Mouse (Mus musculus): ENCODE results near the gene Tns1.

DNA sequence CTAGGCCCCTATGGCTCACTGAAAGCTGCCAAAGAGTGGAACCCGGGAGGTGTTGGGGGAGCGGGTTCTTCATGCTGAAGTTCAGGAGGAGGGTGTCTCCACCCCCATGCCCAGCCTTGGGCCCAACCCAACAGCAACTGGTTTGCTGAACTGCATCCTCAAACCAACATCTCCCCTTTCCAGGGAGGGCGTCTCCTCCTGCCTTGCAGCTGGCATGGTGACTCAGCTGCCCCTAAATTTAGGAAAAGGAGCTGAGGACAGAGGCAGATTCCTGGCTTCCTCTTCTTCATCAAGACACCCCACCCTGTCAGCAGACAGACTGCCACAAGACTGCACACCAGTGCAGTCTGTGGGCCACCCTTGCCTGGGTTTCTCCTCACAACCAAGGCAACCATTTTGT is 173.1 kb downstream of the Tns1 start:
- TF ChIP-seq USF1 (IDR thresholded peaks at IDR 0.05; ENCODE audit: low read depth), result no peak
- peak; percentile 83 for TF ChIP-seq TCF12 (IDR thresholded peaks at IDR 0.05; ENCODE audit: insufficient read depth, poor library complexity, severe bottlenecking)
